Mouse (Mus musculus): ENCODE results near the gene 1700021F05Rik. TPM values are rescaled to one million over a fixed set of nuclear protein-coding genes. Genes with fewer than 3 reads are reported as not detected.

1700021F05Rik gene
- polyA plus RNA-seq, 1 experiment from 2014 or later, result 31.2 TPM

DNA sequence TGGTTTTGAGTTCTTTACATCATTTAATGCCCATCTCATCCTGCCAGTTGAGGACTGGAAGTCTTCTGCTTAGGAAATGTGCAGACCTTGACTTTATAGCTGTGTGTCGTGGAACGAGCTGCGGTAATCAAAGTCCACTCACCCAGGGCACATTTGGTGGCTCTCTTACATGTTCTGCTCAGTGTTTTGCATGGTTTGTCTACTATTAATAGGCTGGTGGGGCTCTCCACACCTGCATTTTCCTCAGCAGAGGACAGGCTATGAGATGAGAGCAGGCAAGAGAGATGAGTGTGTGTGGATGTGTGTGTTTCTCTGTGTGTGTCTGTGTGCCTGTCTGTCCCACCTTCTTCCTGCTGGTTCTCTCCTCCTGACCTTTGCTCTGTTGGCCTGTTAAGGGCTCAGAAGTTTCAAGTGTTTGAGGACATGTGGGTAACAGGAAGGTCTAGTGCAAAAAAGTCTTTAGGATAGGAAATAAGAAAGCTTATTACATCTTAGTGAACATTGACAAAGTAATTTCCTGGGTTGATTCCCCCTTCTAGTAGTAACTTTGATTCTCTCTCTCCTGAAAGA, 53.3 kb downstream of the 1700021F05Rik start:
- ATAC-seq (no peak), DNase-seq (no peak)
- peak overlapping the region; percentile 59 for H3K27ac ChIP-seq (ENCODE audit: low read depth)
- no peaks in the 10 kb centered on the region for H3K27me3 ChIP-seq (ENCODE audit: insufficient read depth, low read length)
- peaks cover 26% of the 10 kb centered on the region for H3K4me1 ChIP-seq (ENCODE audit: insufficient read depth)
- WGBS (ENCODE audit: insufficient replicate concordance), result 55% methylated on average over 3 of the region's 3 CpGs
- no peaks in the 10 kb centered on the region for H3K9me3 ChIP-seq (ENCODE audit: low read length)
- no peak overlapping the region for H3K9ac ChIP-seq (replicated peaks)
- H3K36me3 ChIP-seq (replicated peaks; ENCODE audit: insufficient read depth, low read length), result no peaks in the 10 kb centered on the region
- H3K4me2 ChIP-seq (ENCODE audit: low read depth, low read length), result no peak overlapping the region
- H3K4me3 ChIP-seq (ENCODE audit: low read depth, low read length), result no peak overlapping the region
- no peak for TF ChIP-seq EP300 (IDR thresholded peaks at IDR 0.05; ENCODE audit: low read depth)
- TF ChIP-seq CTCF (IDR thresholded peaks at IDR 0.05; ENCODE audit: low read depth), result no peak

DNA sequence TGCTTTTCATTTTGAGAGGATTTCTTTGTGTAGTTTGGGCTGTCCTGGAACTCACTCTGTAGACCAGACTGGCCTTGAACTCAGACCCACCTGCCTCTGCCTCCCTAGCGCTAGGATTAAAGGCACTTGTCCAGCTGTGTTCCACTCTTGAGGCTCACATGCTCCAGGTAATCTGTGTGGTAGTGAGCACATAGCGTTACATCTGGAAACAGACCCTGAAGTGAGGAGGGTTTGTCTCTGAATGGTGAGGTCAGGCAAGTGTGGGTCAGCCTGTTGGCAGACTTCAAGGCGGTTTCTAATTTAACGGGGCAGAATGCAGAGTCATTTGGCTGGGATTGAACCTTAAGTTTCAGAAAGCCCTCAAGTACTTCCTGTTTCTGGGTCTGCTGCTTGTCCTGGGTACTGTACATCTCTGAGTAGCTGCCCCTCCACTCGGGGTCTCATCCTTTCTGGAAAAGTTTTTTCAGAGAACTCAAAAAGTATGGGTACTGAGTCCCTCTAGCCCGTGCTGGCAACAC, 55.0 kb downstream of the 1700021F05Rik start:
- TF ChIP-seq EP300 (IDR thresholded peaks at IDR 0.05; ENCODE audit: low read depth), result no peak
- no peak for TF ChIP-seq CTCF (IDR thresholded peaks at IDR 0.05; ENCODE audit: low read depth)
- no peaks in the 10 kb centered on the region for H3K27me3 ChIP-seq (ENCODE audit: insufficient read depth, low read length)
- H3K4me3 ChIP-seq (ENCODE audit: low read depth, low read length), result no peak overlapping the region
- DNase-seq (no peak), ATAC-seq (no peak)
- peaks cover 36% of the 10 kb centered on the region for H3K4me1 ChIP-seq (ENCODE audit: insufficient read depth)
- no peak overlapping the region for H3K27ac ChIP-seq (ENCODE audit: low read depth)
- no peaks in the 10 kb centered on the region for H3K9me3 ChIP-seq (ENCODE audit: low read length)
- H3K36me3 ChIP-seq (replicated peaks; ENCODE audit: insufficient read depth, low read length), result no peaks in the 10 kb centered on the region
- no peak overlapping the region for H3K9ac ChIP-seq (replicated peaks)
- no peak overlapping the region for H3K4me2 ChIP-seq (ENCODE audit: low read depth, low read length)
- WGBS (ENCODE audit: insufficient replicate concordance), result 62% methylated on average over 6 of the region's 6 CpGs

DNA sequence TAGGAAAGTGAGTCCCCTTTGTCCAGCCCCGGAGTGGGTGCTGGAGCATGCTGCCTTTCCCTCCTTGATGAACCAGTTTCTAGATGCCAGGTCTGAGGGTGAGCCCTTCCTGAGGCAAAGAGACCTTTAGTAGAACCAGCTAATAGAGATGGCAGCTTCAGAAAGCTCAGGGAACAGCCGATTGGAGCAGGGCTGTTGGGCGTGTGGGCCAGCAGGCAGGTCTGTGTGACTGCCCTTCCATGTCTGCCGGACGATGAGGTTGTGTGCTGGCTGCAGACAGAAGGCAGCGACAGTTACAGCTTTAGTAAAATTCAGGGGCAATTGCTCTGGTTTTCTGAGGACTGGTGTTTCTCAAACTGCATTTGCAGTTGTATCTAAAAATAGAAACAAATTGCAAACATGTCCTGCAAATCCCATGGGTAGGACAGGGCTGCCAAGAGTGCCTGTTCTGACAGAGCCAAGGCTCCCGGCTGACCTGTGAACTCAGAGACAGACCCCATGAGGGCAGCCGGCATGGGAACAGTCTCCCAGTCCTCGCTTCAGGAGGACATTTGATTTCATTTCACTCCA, 57.3 kb downstream of the 1700021F05Rik start:
- Histone ChIP-seq H3K27ac (ENCODE audit: low read depth) (peak overlapping the region; percentile 29; the same call in 1 of the 2 replicates), H3K4me2 (ENCODE audit: low read depth, low read length) (no peak overlapping the region; the same call in 1 of the 2 replicates), H3K9ac (replicated peaks) (no peak overlapping the region), H3K36me3 (replicated peaks; ENCODE audit: insufficient read depth, low read length) (no peaks in the 10 kb centered on the region), H3K9me3 (ENCODE audit: low read length) (no peaks in the 10 kb centered on the region), H3K4me3 (ENCODE audit: low read depth, low read length) (no peak overlapping the region), H3K27me3 (ENCODE audit: insufficient read depth, low read length) (0 out of 2 replicates have a peak, but pooled peaks cover 1% of the 10 kb centered on the region), H3K4me1 (ENCODE audit: insufficient read depth) (peaks cover 35% of the 10 kb centered on the region)
- DNase-seq, result no peak
- TF ChIP-seq EP300 (IDR thresholded peaks at IDR 0.05; ENCODE audit: low read depth) (no peak), CTCF (IDR thresholded peaks at IDR 0.05; ENCODE audit: low read depth) (no peak)
- WGBS (ENCODE audit: insufficient replicate concordance), result 58% methylated on average over 9 of the region's 9 CpGs
- no peak for ATAC-seq

DNA sequence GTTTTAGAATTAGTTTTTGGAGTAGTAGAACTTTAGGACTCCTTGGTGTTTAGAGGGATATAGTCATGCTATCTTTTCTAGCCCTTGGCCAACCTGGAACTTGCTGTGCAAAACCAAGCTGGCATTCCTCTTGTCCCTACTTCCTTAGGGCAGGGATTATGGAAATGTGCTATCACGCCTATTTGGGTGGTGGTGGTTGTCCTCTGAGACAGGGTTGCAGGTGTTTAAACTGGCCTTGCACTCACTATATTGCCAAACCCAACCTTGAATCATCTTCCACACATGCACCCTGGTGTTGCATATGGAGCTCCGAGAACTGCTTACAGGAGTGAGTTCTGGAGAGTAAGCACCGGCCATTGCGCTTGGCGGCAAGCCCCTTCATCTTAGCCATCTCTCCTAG, 58.8 kb downstream of the 1700021F05Rik start:
- no peaks in the 10 kb centered on the region for H3K36me3 ChIP-seq (replicated peaks; ENCODE audit: insufficient read depth, low read length)
- no peak for DNase-seq
- no peak overlapping the region for H3K4me2 ChIP-seq (ENCODE audit: low read depth, low read length)
- ATAC-seq, result no peak
- no peaks in the 10 kb centered on the region for H3K9me3 ChIP-seq (ENCODE audit: low read length)
- no peak overlapping the region for H3K27ac ChIP-seq (ENCODE audit: low read depth)
- peaks cover 27% of the 10 kb centered on the region for H3K4me1 ChIP-seq (ENCODE audit: insufficient read depth)
- H3K9ac ChIP-seq (replicated peaks), result no peak overlapping the region
- 84% methylated on average over 5 of the region's 5 CpGs for WGBS (ENCODE audit: insufficient replicate concordance)
- no peak overlapping the region for H3K4me3 ChIP-seq (ENCODE audit: low read depth, low read length)
- no peak for TF ChIP-seq CTCF (IDR thresholded peaks at IDR 0.05; ENCODE audit: low read depth)
- TF ChIP-seq EP300 (IDR thresholded peaks at IDR 0.05; ENCODE audit: low read depth), result no peak
- 0 out of 2 replicates have a peak, but pooled peaks cover 2% of the 10 kb centered on the region for H3K27me3 ChIP-seq (ENCODE audit: insufficient read depth, low read length)

DNA sequence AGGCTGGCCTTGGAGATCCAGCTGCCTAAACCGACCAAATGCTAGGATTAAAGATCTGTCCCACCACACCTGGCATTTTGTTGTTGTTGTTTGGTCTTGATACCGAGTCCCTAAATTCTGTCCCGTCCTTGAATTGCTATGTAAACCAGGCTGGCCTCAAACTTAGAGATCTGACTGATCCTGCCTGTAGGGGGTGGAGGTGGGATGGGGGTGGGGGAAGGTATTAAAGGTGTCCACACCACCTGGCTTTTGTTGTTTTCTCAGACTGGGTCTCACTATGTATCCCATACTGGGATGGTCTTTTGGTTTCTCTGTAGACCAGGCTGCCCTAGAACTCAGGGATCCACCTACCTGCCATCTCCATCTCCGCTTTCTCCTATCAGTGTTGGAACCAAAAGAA, 59.6 kb downstream of the 1700021F05Rik start:
- H3K4me3 ChIP-seq (ENCODE audit: low read depth, low read length), result no peak overlapping the region
- H3K9me3 ChIP-seq (ENCODE audit: low read length), result no peaks in the 10 kb centered on the region
- WGBS (ENCODE audit: insufficient replicate concordance), result 58% methylated on average over 4 of the region's 4 CpGs
- TF ChIP-seq CTCF (IDR thresholded peaks at IDR 0.05; ENCODE audit: low read depth), result 0 out of 2 replicates have a peak, but pooled peaks have one; percentile 2
- no peak for TF ChIP-seq EP300 (IDR thresholded peaks at IDR 0.05; ENCODE audit: low read depth)
- H3K36me3 ChIP-seq (replicated peaks; ENCODE audit: insufficient read depth, low read length), result no peaks in the 10 kb centered on the region
- H3K27me3 ChIP-seq (ENCODE audit: insufficient read depth, low read length), result 0 out of 2 replicates have a peak, but pooled peaks cover 2% of the 10 kb centered on the region
- H3K9ac ChIP-seq (replicated peaks), result no peak overlapping the region
- peaks cover 27% of the 10 kb centered on the region for H3K4me1 ChIP-seq (ENCODE audit: insufficient read depth)
- ATAC-seq (no peak), DNase-seq (no peak)
- H3K27ac ChIP-seq (ENCODE audit: low read depth), result no peak overlapping the region
- H3K4me2 ChIP-seq (ENCODE audit: low read depth, low read length), result no peak overlapping the region

DNA sequence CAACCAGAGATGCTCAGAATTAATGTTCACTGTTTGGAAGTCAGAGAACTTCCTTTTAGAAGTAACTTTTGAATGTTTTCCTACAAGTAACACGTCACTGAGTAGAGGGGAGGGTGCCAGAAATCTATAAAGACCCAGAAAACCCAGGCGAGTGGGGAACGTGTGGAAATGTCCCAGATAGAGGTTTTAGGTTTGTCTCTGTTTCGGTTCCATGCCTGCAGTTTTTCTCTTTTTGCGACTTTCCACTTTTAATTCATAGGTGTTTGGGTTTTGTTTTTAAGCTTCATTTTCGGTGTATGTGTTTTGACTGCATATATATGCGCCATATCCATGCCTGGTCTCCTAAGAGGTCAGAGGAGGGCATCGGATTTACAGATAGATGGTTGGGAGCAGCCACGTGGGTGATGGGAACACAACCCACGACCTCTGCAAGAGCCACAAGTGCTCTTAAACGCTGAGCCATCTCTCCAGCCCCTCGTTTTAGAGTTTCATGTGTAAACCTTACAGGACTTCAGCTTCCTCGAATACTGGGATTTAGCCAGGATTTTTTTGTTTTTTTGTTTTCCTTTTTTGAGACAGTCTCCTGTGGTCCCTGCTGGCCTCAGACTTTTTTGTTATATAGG, 60.5 kb downstream of the 1700021F05Rik start:
- peak overlapping the region; percentile 94 for H3K27ac ChIP-seq (ENCODE audit: low read depth)
- H3K27me3 ChIP-seq (ENCODE audit: insufficient read depth, low read length), result 0 out of 2 replicates have a peak, but pooled peaks cover 2% of the 10 kb centered on the region
- H3K4me1 ChIP-seq (ENCODE audit: insufficient read depth), result peaks cover 27% of the 10 kb centered on the region
- no peak for TF ChIP-seq EP300 (IDR thresholded peaks at IDR 0.05; ENCODE audit: low read depth)
- no peak for TF ChIP-seq CTCF (IDR thresholded peaks at IDR 0.05; ENCODE audit: low read depth)
- peak overlapping the region; percentile 99 for H3K4me2 ChIP-seq (ENCODE audit: low read depth, low read length)
- no peaks in the 10 kb centered on the region for H3K36me3 ChIP-seq (replicated peaks; ENCODE audit: insufficient read depth, low read length)
- peak overlapping the region; percentile 92 for H3K9ac ChIP-seq (replicated peaks)
- WGBS (ENCODE audit: insufficient replicate concordance), result 17% methylated on average over 13 of the region's 13 CpGs
- H3K4me3 ChIP-seq (ENCODE audit: low read depth, low read length), result peak overlapping the region; percentile 82
- DNase-seq (no peak), ATAC-seq (no peak)
- H3K9me3 ChIP-seq (ENCODE audit: low read length), result no peaks in the 10 kb centered on the region

Data from liver, postnatal 0 days (tissue).